Mouse (Mus musculus): ENCODE data around the gene Ubash3b.

Ubash3b gene

GRCm38 (mm10) chr9:41049282-41049681, 112.2 kb downstream of the Ubash3b start:
- DNase-seq: no peak

- no peak for DNase-seq
These were observed 112.7 kb downstream of the Ubash3b start for GRCm38 (mm10) chr9:41048820-41049219.

DNA sequence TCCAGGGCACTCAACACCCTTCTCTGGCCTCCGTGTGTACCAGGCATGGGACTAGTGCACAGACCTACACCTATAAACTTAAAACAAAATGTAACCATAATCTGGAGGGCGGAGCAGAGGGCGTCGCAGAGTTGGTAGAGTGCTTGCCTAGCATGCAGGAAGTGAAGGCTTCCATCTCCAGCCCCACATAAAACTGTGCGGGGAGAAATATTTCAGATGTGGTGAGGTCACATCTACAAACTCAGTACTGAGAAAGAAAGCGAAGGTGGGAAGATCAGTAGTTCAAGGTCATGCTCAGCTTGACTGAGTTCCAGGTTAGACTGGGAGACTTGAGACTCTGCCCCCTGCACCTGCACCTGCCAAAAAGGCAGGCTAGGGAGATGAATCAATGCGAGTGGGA, 113.3 kb downstream of the Ubash3b start:
- DNase-seq: no peak

GRCm38 (mm10) chr9:41047654-41048053, 113.8 kb downstream of the Ubash3b start:
- no peak for DNase-seq

- peak; percentile 85 for DNase-seq
These were observed 116.9 kb downstream of the Ubash3b start for GRCm38 (mm10) chr9:41044626-41045025.

DNA sequence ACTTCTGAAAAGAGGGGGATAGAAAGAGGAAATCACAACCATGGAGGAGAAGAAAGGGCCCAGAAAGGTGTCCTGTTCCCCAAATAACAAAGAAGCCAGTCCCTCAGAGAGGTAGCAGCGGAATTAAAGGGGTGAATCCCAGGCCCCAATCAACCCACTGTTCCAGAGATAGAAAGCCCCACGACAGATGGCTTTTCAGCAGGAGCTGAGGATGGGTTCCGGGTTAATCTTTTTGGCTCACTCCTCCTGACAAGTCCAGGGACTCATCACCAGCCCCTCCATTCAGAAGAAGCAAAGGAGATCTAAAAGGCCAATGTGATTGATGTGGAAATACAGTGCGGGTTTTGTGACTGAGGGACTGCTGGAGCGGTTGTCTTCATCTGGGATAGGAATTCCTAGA, 117.9 kb downstream of the Ubash3b start:
- no peak for DNase-seq

DNA sequence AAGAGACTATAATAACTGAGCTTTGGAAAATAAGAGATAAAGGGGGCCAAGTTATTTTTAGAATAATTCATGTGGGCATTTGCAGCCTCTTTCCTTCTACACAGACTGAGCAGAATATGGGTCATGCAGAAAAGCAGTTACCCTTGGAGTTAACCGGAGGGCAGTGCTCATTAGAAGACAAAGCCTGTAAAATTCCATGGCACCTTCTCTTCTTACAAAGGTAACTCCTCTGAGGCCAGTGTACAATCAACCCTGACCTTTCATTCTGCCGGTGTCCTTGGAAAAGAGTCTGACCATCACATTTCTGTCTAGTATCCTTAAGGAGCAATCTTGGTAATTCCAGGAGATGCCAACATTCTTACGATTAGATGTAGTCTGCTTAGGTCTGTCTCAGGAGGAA, 120.1 kb downstream of the Ubash3b start:
- no peak for DNase-seq

DNA sequence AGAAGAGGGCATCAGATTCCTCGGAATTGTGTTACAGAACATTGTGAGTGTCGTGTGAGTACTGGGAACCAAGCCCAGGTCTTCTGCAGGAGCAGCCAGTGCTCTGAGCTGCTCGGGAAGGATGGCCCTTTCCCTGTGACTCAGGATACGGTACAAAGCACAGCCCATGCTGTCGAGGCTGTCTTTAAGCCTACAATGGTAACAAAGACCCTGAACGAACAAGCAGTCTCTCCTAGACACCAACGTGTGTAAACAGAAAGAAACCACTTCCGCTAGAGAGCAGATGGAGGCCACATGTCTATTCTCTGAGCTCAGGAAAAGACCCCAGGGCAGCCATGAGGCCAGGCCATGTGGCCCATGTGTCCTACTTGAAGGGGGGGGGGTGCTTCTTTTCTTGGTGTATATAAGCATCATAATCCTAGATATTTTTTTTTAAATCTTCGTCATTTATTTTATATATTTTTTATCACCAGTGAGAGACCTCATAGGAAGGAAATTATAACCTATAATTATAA, 123.3 kb downstream of the Ubash3b start:
- no peak for DNase-seq

GRCm38 (mm10) chr9:41031590-41032489, 129.7 kb downstream of the Ubash3b start:
- DNase-seq: no peak

- DNase-seq: peak; percentile 41
These were observed 131.7 kb downstream of the Ubash3b start for GRCm38 (mm10) chr9:41029827-41030226.

GRCm38 (mm10) chr9:41028470-41028869, 133.0 kb downstream of the Ubash3b start:
- peak; percentile 65 for DNase-seq

DNA sequence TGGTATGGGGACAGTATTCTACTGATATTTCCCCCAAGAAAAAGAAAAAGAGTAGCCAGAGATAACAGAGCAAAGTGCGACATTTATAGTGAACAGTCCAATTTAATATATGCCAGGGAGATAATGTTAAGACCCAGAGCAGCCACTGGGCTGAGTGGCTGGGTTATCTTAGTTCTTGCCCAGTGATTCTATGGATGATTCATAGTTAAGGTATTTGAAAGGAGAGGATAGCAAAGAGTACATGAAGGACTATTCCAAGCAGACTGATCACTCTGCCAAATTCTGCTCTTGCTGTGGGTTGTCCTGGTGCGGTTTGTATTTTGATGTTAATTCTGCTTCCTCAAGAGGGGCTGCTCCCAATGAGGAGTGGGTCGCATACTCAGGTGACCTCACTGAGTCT, 139.8 kb downstream of the Ubash3b start:
- DNase-seq: no peak

GRCm38 (mm10) chr9:41020486-41020885, 141.0 kb downstream of the Ubash3b start:
- no peak for DNase-seq

DNA sequence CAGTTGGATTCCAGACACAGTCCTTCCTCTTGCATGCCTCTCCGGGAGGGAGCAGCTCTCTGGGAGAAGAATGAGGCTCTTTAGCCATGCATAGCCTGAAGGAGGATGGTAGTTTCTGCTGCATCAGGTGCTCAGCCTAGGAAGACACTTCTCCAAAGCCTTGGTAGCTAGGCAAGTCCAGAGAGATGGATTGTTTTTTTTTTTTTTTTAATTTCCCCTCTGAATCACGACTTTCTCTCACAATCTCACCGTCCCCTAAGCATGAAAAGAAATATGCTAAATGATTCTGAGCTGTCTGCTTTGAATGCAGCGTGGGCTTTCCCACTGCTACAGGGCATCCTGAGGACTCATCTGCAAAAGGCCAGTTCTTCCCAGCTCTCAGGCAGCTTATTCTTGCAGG, 147.0 kb downstream of the Ubash3b start:
- DNase-seq: no peak

GRCm38 (mm10) chr9:41012456-41012855, 149.0 kb downstream of the Ubash3b start:
- no peak for DNase-seq

DNA sequence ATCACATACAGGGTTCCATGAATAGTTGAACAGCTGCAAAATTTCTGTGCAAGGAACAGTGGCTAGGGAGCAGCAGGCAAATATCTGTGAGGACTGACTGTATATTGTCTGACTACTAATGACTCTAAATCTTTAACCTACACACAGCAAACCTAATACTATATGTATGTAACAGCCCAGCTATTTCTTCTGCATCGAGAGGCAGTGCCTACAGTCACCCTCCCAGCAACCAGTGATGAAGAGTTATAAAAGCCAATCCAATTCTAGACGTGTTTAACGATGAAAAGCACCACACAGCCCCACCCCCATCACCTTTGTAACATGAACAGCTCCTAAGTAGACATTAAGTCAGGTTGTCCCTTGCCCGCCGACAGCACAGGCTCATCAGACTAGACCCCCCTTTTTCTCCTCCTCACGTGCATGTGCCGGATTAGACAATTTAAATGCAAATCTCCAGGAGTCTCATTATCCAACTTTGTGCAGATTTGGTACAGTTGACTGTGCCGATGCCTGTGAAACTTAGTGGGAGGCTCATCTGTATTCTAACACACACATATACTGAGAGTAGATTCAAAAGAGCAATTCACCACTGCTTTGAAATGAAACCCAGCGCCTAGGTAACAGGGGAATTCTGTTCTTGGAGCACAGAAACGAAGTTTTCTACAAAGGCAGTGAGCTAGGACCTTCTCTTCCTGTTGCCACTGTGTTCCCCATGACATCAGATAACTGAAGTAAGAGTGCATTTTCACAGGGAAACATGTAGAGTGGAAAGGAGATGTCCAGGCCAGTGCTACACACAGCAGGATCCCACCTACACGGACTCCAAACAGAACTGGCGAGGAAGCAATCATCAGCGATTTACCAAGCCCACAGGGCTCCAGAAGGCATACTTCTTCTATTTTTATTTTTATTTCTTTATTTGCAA, 149.7 kb downstream of the Ubash3b start:
- no peak for DNase-seq

- no peak for DNase-seq
These were observed 153.7 kb downstream of the Ubash3b start for GRCm38 (mm10) chr9:41007785-41008184.

DNA sequence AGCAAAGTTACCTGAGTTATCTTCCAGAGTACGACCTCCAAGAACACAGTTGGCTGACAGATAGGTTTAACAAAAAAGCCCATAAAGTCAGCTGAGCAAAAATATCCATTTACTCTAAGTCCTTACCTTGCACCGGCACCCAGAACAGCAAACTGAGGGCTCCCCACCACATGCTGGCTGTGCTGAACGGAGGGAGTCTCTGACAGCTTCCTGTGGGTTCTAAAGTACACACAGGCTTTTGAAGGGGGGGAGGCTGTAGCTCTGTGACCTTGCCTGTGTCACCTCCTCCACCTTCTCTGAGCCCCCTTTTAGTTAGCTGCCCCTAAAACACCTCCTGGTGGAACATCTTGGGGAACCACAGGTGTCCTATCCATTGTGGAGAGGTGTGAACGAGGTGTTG, 157.1 kb downstream of the Ubash3b start, which contains the start of gene Crtam:
Gene Crtam (minus strand): TSS at position 214 of the 400 bp plus-strand sequence.
- peak; percentile 33 for DNase-seq

GRCm38 (mm10) chr9:40997116-40997779, 164.2 kb downstream of the Ubash3b start:
- DNase-seq: peak; percentile 46

DNA sequence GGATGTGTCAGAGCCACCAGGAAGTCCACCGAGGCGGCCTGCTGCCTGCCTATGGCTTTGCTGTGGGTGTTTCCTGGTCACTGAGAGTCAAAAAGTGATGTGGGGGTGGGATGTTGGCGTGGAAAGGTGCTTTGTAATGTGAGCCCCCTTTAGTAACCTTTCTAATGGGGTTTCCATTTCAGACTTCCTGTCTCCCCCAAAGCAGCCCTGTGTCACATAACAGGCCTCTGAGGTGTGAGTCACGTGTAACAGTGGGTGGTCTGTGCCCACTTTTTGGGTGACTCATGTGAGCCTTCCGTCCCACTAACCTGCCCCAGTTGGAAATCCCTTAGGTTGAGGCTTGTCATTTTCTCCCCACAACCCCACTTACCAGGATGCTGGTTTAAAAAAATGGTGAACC, 167.4 kb downstream of the Ubash3b start:
- no peak for DNase-seq

- no peak for DNase-seq
These were observed 170.0 kb downstream of the Ubash3b start for GRCm38 (mm10) chr9:40991511-40991910.

- DNase-seq: peak; percentile 63
These were observed 171.4 kb downstream of the Ubash3b start for GRCm38 (mm10) chr9:40989940-40990588.

Measured in thymus, postnatal 14 days (tissue).